Mouse (Mus musculus): ENCODE data around the gene Pcbp3. TPM values are rescaled to one million over a fixed set of nuclear protein-coding genes. Genes with fewer than 3 reads are reported as not detected.

Pcbp3 gene
- polyA plus RNA-seq, 1 experiment, result 250 TPM

GRCm38 (mm10) chr10:76712500-76712899, 249.2 kb downstream of the Pcbp3 start:
- DNase-seq (ENCODE audit: extremely low spot score in 1 of 2, low spot score in 1 of 2), result no peak

Other genes with a start within 250 kb of the Pcbp3 start
- 169 and 240 TPM in 2 replicates for gene Col6a1, start 235.7 kb downstream of the Pcbp3 start, polyA plus RNA-seq (2012; rRNA removed)
- 31.0 and 32.6 TPM in 2 replicates for gene Slc19a1, start 70.4 kb upstream of the Pcbp3 start, polyA plus RNA-seq (2012; rRNA removed)
- gene Col18a1, start 204.7 kb upstream of the Pcbp3 start, polyA plus RNA-seq (2012; rRNA removed), result 3.4 and 3.8 TPM in 2 replicates